Mouse (Mus musculus) B cell, adult 2 months (primary cell): ENCODE measurements around the gene Rnd2.
A peak's percentile ranks its signal among the peaks of the same experiment; 100 is the strongest.
"Not testable (repeated sequence)": the region's sequence is repeated elsewhere in the genome, so short reads cannot be mapped to it uniquely, and the experiment has no call there.

Experiments used
- DNase-seq, 2 experiments: peaks; one replicate each; pipeline ENCODE4 v3.0.0; 2022

Gene Rnd2

GRCm38 (mm10) chr11:101464211-101465100, at the start of gene Rnd2:
TSS of gene Rnd2 (plus strand) at chr11:101464999.
- DNase-seq, result peak in 1 of 2 experiments; percentile 15

- no peak for DNase-seq
Observed at GRCm38 (mm10) chr11:101415306-101415705, 49.5 kb upstream of the Rnd2 start.

GRCm38 (mm10) chr11:101416433-101417100, 48.2 kb upstream of the Rnd2 start:
- DNase-seq, result no peak

GRCm38 (mm10) chr11:101417101-101417855, 47.5 kb upstream of the Rnd2 start, which contains the start of gene Aarsd1:
TSS of gene Aarsd1 (minus strand) at chr11:101417615.
- peak; percentile 86 for DNase-seq

- DNase-seq, result no peak
Observed at GRCm38 (mm10) chr11:101418991-101419390, 45.8 kb upstream of the Rnd2 start.

GRCm38 (mm10) chr11:101419610-101420009, 45.2 kb upstream of the Rnd2 start:
- no peak for DNase-seq

GRCm38 (mm10) chr11:101420148-101420547, 44.7 kb upstream of the Rnd2 start:
- no peak for DNase-seq

GRCm38 (mm10) chr11:101424105-101424851, 40.5 kb upstream of the Rnd2 start, which contains the start of gene Gm27029:
TSS of gene Gm27029 (minus strand) at chr11:101424796.
- DNase-seq, result peak in 1 of 2 experiments; percentile 15

GRCm38 (mm10) chr11:101424925-101425813, 39.6 kb upstream of the Rnd2 start, which contains the start of the genes Rundc1 and Ptges3l:
TSS of gene Rundc1 (plus strand) at chr11:101425085.
TSS of gene Ptges3l (minus strand) at chr11:101425333.
- peak; percentile 99 for DNase-seq

GRCm38 (mm10) chr11:101426165-101426564, 38.6 kb upstream of the Rnd2 start:
- no peak for DNase-seq

- DNase-seq, result no peak
Observed at GRCm38 (mm10) chr11:101431327-101431726, 33.5 kb upstream of the Rnd2 start.

- DNase-seq, result no peak
Observed at GRCm38 (mm10) chr11:101433396-101433795, 31.4 kb upstream of the Rnd2 start.

- no peak for DNase-seq
Observed at GRCm38 (mm10) chr11:101435831-101436230, 29.0 kb upstream of the Rnd2 start.

GRCm38 (mm10) chr11:101436916-101437315, 27.9 kb upstream of the Rnd2 start:
- DNase-seq, result no peak

GRCm38 (mm10) chr11:101438006-101438405, 26.8 kb upstream of the Rnd2 start:
- not testable (repeated sequence) for DNase-seq

- DNase-seq, result not testable (repeated sequence)
Observed at GRCm38 (mm10) chr11:101441450-101442126, 23.2 kb upstream of the Rnd2 start.

GRCm38 (mm10) chr11:101442127-101442693, 22.6 kb upstream of the Rnd2 start, which contains the start of gene Rpl27:
TSS of gene Rpl27 (plus strand) at chr11:101442298.
- DNase-seq, result peak; percentile 95 to 96

GRCm38 (mm10) chr11:101442760-101443159, 22.0 kb upstream of the Rnd2 start:
- DNase-seq, result no peak

- no peak for DNase-seq
Observed at GRCm38 (mm10) chr11:101446319-101446718, 18.5 kb upstream of the Rnd2 start.

- not testable (repeated sequence) for DNase-seq
Observed at GRCm38 (mm10) chr11:101446860-101447259, 17.9 kb upstream of the Rnd2 start.
